Mouse (Mus musculus): ENCODE data around the gene Tigit.

- TF ChIP-seq CHD2 (IDR thresholded peaks at IDR 0.05; ENCODE audit: low read depth, low read length) (no peak), HCFC1 (IDR thresholded peaks at IDR 0.05; ENCODE audit: borderline replicate concordance, insufficient read depth, low read length) (no peak)
Observed at GRCm38 (mm10) chr16:43711361-43711760, 47.4 kb upstream of the Tigit start.
